19 mouse cellular contexts compared by ENCODE assay signal in genomic region chr10:59253541-59254079, GRCm38 (mm10). TPM values are rescaled to one million over a fixed set of nuclear protein-coding genes. Genes with fewer than 3 reads are reported as not detected.
DNase-seq lines count a peak whose midpoint lies in the region; ATAC-seq and TF ChIP-seq lines count a peak whose summit lies in the region.
"Had no signal": no experiment of that assay in that cellular context is flagged by ENCODE, and none has a peak within 500 bp of the region (broad histone marks: within the 10 kb centered on the region; RNA-seq: fewer than 3 reads in every experiment).

No protein-coding gene starts in this region.

- no peak overlapping the region for H3K27ac ChIP-seq in kidney, postnatal 0 days
- H3K27ac ChIP-seq: embryonic facial prominence, embryonic 13.5 days; forebrain, embryonic 12.5 days; hindbrain, embryonic 12.5 days had no signal

- H3K9me3 ChIP-seq in kidney, postnatal 0 days (replicated peaks; ENCODE audit: low read length) = no peaks in the 10 kb centered on the region
- H3K9me3 ChIP-seq: embryonic facial prominence, embryonic 13.5 days; forebrain, embryonic 12.5 days; heart, embryonic 12.5 days; hindbrain, embryonic 12.5 days had no signal

- DNase-seq in kidney, postnatal 0 days (ENCODE audit: low spot score) = peak; percentile 57
- DNase-seq in kidney, postnatal 36 days = no peak
- peak; percentile 84 for DNase-seq in A20 (ENCODE audit: low read depth, low spot score)
- DNase-seq in urinary bladder, adult 18-20 months (ENCODE audit: low spot score in 2 of 2) = no peak
- DNase-seq: adrenal gland, postnatal 25 days; cerebellum, adult 18-20 months; cerebellum, adult 9-11 months; cerebellum, postnatal 36 days; forebrain, postnatal 0 days; gastrocnemius, postnatal 14 days had no signal

- no peaks in the 10 kb centered on the region for H3K36me3 ChIP-seq in kidney, postnatal 0 days (ENCODE audit: insufficient read depth, low read length)
- H3K36me3 ChIP-seq: embryonic facial prominence, embryonic 13.5 days; forebrain, embryonic 12.5 days; heart, embryonic 12.5 days; hindbrain, embryonic 12.5 days had no signal

- no peak for TF ChIP-seq CTCF in kidney, postnatal 0 days (IDR thresholded peaks at IDR 0.05; ENCODE audit: low read depth)

- H3K4me1 ChIP-seq in kidney, postnatal 0 days (replicated peaks; ENCODE audit: insufficient read depth, low read length) = no peaks in the 10 kb centered on the region
- H3K4me1 ChIP-seq: embryonic facial prominence, embryonic 13.5 days; forebrain, embryonic 12.5 days; hindbrain, embryonic 12.5 days had no signal

- H3K27me3 ChIP-seq in kidney, postnatal 0 days (ENCODE audit: insufficient read depth, low read length) = no peaks in the 10 kb centered on the region
- H3K27me3 ChIP-seq: embryonic facial prominence, embryonic 13.5 days; forebrain, embryonic 12.5 days; heart, embryonic 12.5 days; hindbrain, embryonic 12.5 days had no signal

- no peak overlapping the region for H3K4me2 ChIP-seq in kidney, postnatal 0 days (ENCODE audit: low read length)
- H3K4me2 ChIP-seq: embryonic facial prominence, embryonic 13.5 days; forebrain, embryonic 12.5 days; heart, embryonic 12.5 days; hindbrain, embryonic 12.5 days had no signal

- H3K9ac ChIP-seq in kidney, postnatal 0 days (ENCODE audit: low read depth, low read length) = no peak overlapping the region
- H3K9ac ChIP-seq: embryonic facial prominence, embryonic 13.5 days; forebrain, embryonic 12.5 days; forebrain, postnatal 0 days; heart, embryonic 12.5 days; hindbrain, embryonic 12.5 days had no signal

- no peak overlapping the region for H3K4me3 ChIP-seq in kidney, postnatal 0 days (replicated peaks; ENCODE audit: low read depth, low read length)
- H3K4me3 ChIP-seq: embryonic facial prominence, embryonic 13.5 days; forebrain, embryonic 12.5 days; heart, embryonic 12.5 days; hindbrain, embryonic 12.5 days had no signal

- ATAC-seq in kidney, postnatal 0 days (replicated peaks; ENCODE audit: low FRiP score, low read depth) = no peak; the same call in 1 of the 2 replicates
- peak; percentile 56 for ATAC-seq in granulocyte monocyte progenitor cell, adult 5-6 weeks (replicated peaks; ENCODE audit: poor library complexity, severe bottlenecking)
- ATAC-seq in inflammation-experienced regulatory T-cells, adult 6 months = no peak
- ATAC-seq: activated CD4-positive, CD25-positive, alpha-beta regulatory T cell, adult 4 months; forebrain, postnatal 0 days; hindbrain, embryonic 16.5 days; Patski had no signal

- WGBS in kidney, postnatal 0 days = 52% methylated on average over 8 of the region's 8 CpGs

RNA-seq across cellular contexts. Expression of gene Sowahc, which starts 31.9 kb away (rescaled TPM):
- polyA plus RNA-seq in kidney, postnatal 0 days (2015; fragmentation: Nextera tagmentation; extraction: Ambion mirVana) = 7.6 and 8.7 TPM in 2 replicates
- total RNA-seq in granulocyte monocyte progenitor cell, adult 5-6 weeks (2014; fragmentation: Nextera tagmentation) = 6.9 and 8.1 TPM in 2 replicates
- total RNA-seq in granulocyte monocyte progenitor cell, adult 5-6 weeks (2017) = 17.2 and 19.6 TPM in 2 replicates
- 1 to 10 TPM in 1 of 3 experiments, under 1 TPM in 2; 0.16 to 1.3 (median 0.17) TPM for polyA plus RNA-seq in inflammation-experienced regulatory T-cells, adult 6 months (2017; shearing (Covaris generic))

RNA-seq across cellular contexts. Expression of gene Sept10, which starts 32.0 kb away (rescaled TPM):
- 60.8 and 62.7 TPM in 2 replicates for polyA plus RNA-seq in kidney, postnatal 0 days (2015; fragmentation: Nextera tagmentation; extraction: Ambion mirVana)
- 8.8 and 11.6 TPM in 2 replicates for total RNA-seq in granulocyte monocyte progenitor cell, adult 5-6 weeks (2014; fragmentation: Nextera tagmentation)
- 7.7 and 17.8 TPM in 2 replicates for total RNA-seq in granulocyte monocyte progenitor cell, adult 5-6 weeks (2017)
- polyA plus RNA-seq in inflammation-experienced regulatory T-cells, adult 6 months (2017; shearing (Covaris generic)) = 1 to 10 TPM in 2 of 3 experiments, under 1 TPM in 1; 0.74 to 3.6 (median 1.4) TPM

Comparison
In these comparisons a context has a peak if more than half of its experiments do, and no peak if none do; other contexts are left out.
1. DNase-seq: peak in kidney, postnatal 0 days (single experiment) and A20 (single experiment); none in kidney, postnatal 36 days (0 of 2) and urinary bladder, adult 18-20 months (0 of 2).
2. RNA of gene Sept10, which starts 32.0 kb away (polyA plus RNA-seq): 60.8 to 62.7 TPM in kidney, postnatal 0 days; 0.74 to 3.6 TPM in inflammation-experienced regulatory T-cells, adult 6 months; every median in the first group is over 10 times any median in the second.